ENCODE assay signal across 19 mouse cellular contexts in the genomic region with DNA sequence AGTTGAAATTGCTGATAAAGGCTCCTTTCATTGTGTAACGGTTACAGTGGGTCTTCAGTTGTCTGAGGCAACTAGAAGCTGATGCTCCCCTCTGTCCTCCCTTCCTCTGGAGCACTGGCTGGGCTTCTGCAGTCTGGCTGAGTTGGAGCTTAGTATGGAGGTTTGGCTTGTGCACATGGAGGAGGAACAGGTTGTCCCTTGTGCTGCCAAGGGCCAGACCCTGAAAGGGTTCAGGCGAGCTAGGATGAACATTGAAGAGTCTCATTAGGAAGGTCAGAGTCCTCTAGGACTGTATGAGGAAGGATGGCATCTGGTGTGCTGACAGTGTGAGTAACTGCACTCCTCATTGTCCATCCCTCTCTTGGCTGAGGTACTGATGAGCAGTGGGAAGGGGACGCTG. TPM values are rescaled to one million over a fixed set of nuclear protein-coding genes. Genes with fewer than 3 reads are reported as not detected.
A peak's percentile ranks its signal among the peaks of the same experiment; 100 is the strongest.
DNase-seq lines count a peak whose midpoint lies in the region; ATAC-seq and TF ChIP-seq lines count a peak whose summit lies in the region.
"Had no signal": no experiment of that assay in that cellular context is flagged by ENCODE, and none has a peak within 500 bp of the region (broad histone marks: within the 10 kb centered on the region; RNA-seq: fewer than 3 reads in every experiment).

No protein-coding gene starts in this region.

- peaks cover 6% of the 10 kb centered on the region; the same call in 1 of the 2 replicates for H3K4me1 ChIP-seq in hindbrain, embryonic 12.5 days
- H3K4me1 ChIP-seq in hindbrain, postnatal 0 days (ENCODE audit: insufficient read depth, low read length): peaks cover 2% of the 10 kb centered on the region; the same call in 1 of the 2 replicates
- H3K4me1 ChIP-seq in lung, embryonic 16.5 days (replicated peaks; ENCODE audit: control insufficient read depth, insufficient read depth, low read length): 0 out of 2 replicates have a peak, but pooled peaks cover 2% of the 10 kb centered on the region
- H3K4me1 ChIP-seq in forebrain, embryonic 12.5 days: peaks cover 18% of the 10 kb centered on the region
- peaks cover 9% of the 10 kb centered on the region for H3K4me1 ChIP-seq in forebrain, embryonic 16.5 days (replicated peaks; ENCODE audit: control insufficient read depth, insufficient read depth, low read length)
- H3K4me1 ChIP-seq: liver, embryonic 13.5 days; lung, embryonic 15.5 days; neural tube, embryonic 12.5 days had no signal

- no peak overlapping the region for H3K9ac ChIP-seq in hindbrain, embryonic 12.5 days
- no peak overlapping the region for H3K9ac ChIP-seq in hindbrain, postnatal 0 days (replicated peaks; ENCODE audit: low read length)
- no peak overlapping the region for H3K9ac ChIP-seq in lung, embryonic 16.5 days (ENCODE audit: low read length)
- H3K9ac ChIP-seq in forebrain, embryonic 12.5 days: no peak overlapping the region
- H3K9ac ChIP-seq in forebrain, embryonic 16.5 days (replicated peaks; ENCODE audit: low read depth, low read length): no peak overlapping the region
- H3K9ac ChIP-seq: limb, embryonic 13.5 days; liver, embryonic 13.5 days; lung, embryonic 15.5 days; neural tube, embryonic 12.5 days had no signal

- H3K9me3 ChIP-seq in hindbrain, embryonic 12.5 days (replicated peaks): no peaks in the 10 kb centered on the region
- H3K9me3 ChIP-seq in hindbrain, postnatal 0 days (ENCODE audit: low read length): no peaks in the 10 kb centered on the region
- no peaks in the 10 kb centered on the region for H3K9me3 ChIP-seq in lung, embryonic 16.5 days (ENCODE audit: control insufficient read depth, low read length)
- no peaks in the 10 kb centered on the region for H3K9me3 ChIP-seq in forebrain, embryonic 12.5 days
- H3K9me3 ChIP-seq in forebrain, embryonic 16.5 days (ENCODE audit: control insufficient read depth, low read length): no peaks in the 10 kb centered on the region
- H3K9me3 ChIP-seq: embryonic facial prominence, embryonic 10.5 days; limb, embryonic 13.5 days; liver, embryonic 13.5 days; lung, embryonic 15.5 days; neural tube, embryonic 12.5 days had no signal

- peak; percentile 50; the same call in 1 of the 2 replicates for ATAC-seq in hindbrain, embryonic 12.5 days (ENCODE audit: low FRiP score)
- ATAC-seq in hindbrain, postnatal 0 days: no peak; the same call in 1 of the 2 replicates
- peak; percentile 12; the same call in 1 of the 2 replicates for ATAC-seq in lung, embryonic 16.5 days (ENCODE audit: low read depth)
- no peak for ATAC-seq in forebrain, embryonic 12.5 days (ENCODE audit: low FRiP score)
- ATAC-seq in forebrain, embryonic 16.5 days: peak; percentile 37; the same call in 1 of the 2 replicates
- ATAC-seq: intestine, postnatal 0 days had no signal

- H3K27me3 ChIP-seq in hindbrain, embryonic 12.5 days: no peaks in the 10 kb centered on the region
- H3K27me3 ChIP-seq in hindbrain, postnatal 0 days (ENCODE audit: insufficient read depth, low read length): no peaks in the 10 kb centered on the region
- no peaks in the 10 kb centered on the region for H3K27me3 ChIP-seq in lung, embryonic 16.5 days (ENCODE audit: control insufficient read depth, insufficient read depth, low read depth, low read length)
- H3K27me3 ChIP-seq in forebrain, embryonic 12.5 days: no peaks in the 10 kb centered on the region
- H3K27me3 ChIP-seq in forebrain, embryonic 16.5 days (replicated peaks; ENCODE audit: control insufficient read depth, insufficient read depth, low read length): no peaks in the 10 kb centered on the region
- H3K27me3 ChIP-seq: limb, embryonic 13.5 days; liver, embryonic 13.5 days; lung, embryonic 15.5 days; neural tube, embryonic 12.5 days had no signal

- DNase-seq in hindbrain, postnatal 0 days (ENCODE audit: low spot score): no peak
- no peak for DNase-seq in lung, adult 18-20 months
- no peak for DNase-seq in layer of hippocampus, postnatal 10 days (ENCODE audit: low spot score in 2 of 2)
- no peak for DNase-seq in layer of hippocampus, adult 11-12 months (ENCODE audit: low spot score)
- DNase-seq: cerebellum, adult 11-12 months; heart, adult 2 months; layer of hippocampus, postnatal 36 days; liver, embryonic 13.5 days; thymus, postnatal 36 days had no signal

- no peak overlapping the region for H3K4me2 ChIP-seq in hindbrain, embryonic 12.5 days (replicated peaks)
- no peak overlapping the region for H3K4me2 ChIP-seq in hindbrain, postnatal 0 days (ENCODE audit: low read depth, low read length)
- H3K4me2 ChIP-seq in lung, embryonic 16.5 days (ENCODE audit: low read depth, low read length): no peak overlapping the region
- no peak overlapping the region for H3K4me2 ChIP-seq in forebrain, embryonic 12.5 days
- H3K4me2 ChIP-seq in forebrain, embryonic 16.5 days (ENCODE audit: low read length): no peak overlapping the region
- H3K4me2 ChIP-seq: limb, embryonic 13.5 days; liver, embryonic 13.5 days; lung, embryonic 15.5 days; neural tube, embryonic 12.5 days had no signal

- H3K4me3 ChIP-seq in hindbrain, embryonic 12.5 days: no peak overlapping the region
- H3K4me3 ChIP-seq in hindbrain, postnatal 0 days (ENCODE audit: low read length): no peak overlapping the region
- H3K4me3 ChIP-seq in lung, embryonic 16.5 days (ENCODE audit: low read length): no peak overlapping the region
- H3K4me3 ChIP-seq in forebrain, embryonic 12.5 days (replicated peaks): no peak overlapping the region
- no peak overlapping the region for H3K4me3 ChIP-seq in forebrain, embryonic 16.5 days (replicated peaks; ENCODE audit: low read length)
- H3K4me3 ChIP-seq: embryonic facial prominence, embryonic 10.5 days; heart, adult 2 months; limb, embryonic 13.5 days; liver, embryonic 13.5 days; lung, embryonic 15.5 days; neural tube, embryonic 12.5 days had no signal

- TF ChIP-seq CTCF in hindbrain, postnatal 0 days (IDR thresholded peaks at IDR 0.05; ENCODE audit: low read depth): no peak

- peaks cover 31% of the 10 kb centered on the region for H3K36me3 ChIP-seq in hindbrain, embryonic 12.5 days
- H3K36me3 ChIP-seq in hindbrain, postnatal 0 days (ENCODE audit: insufficient read depth, low read length): no peaks in the 10 kb centered on the region
- peaks cover 6% of the 10 kb centered on the region; the same call in 1 of the 2 replicates for H3K36me3 ChIP-seq in lung, embryonic 16.5 days (ENCODE audit: control insufficient read depth, insufficient read depth, low read length)
- peaks cover 37% of the 10 kb centered on the region for H3K36me3 ChIP-seq in forebrain, embryonic 12.5 days (replicated peaks)
- 0 out of 2 replicates have a peak, but pooled peaks cover 2% of the 10 kb centered on the region for H3K36me3 ChIP-seq in forebrain, embryonic 16.5 days (ENCODE audit: control insufficient read depth, insufficient read depth)

- no peak overlapping the region for H3K27ac ChIP-seq in hindbrain, embryonic 12.5 days
- H3K27ac ChIP-seq in hindbrain, postnatal 0 days: no peak overlapping the region
- H3K27ac ChIP-seq in lung, embryonic 16.5 days (ENCODE audit: low read length): no peak overlapping the region
- H3K27ac ChIP-seq in forebrain, embryonic 12.5 days: peak overlapping the region; percentile 38; the same call in 1 of the 2 replicates
- no peak overlapping the region for H3K27ac ChIP-seq in forebrain, embryonic 16.5 days (ENCODE audit: low read length)
- H3K27ac ChIP-seq: embryonic facial prominence, embryonic 10.5 days; heart, adult 2 months; limb, embryonic 13.5 days; liver, embryonic 13.5 days; lung, embryonic 15.5 days; macrophage; neural tube, embryonic 12.5 days had no signal

- WGBS in hindbrain, embryonic 12.5 days: 83% methylated on average over 3 of the region's 3 CpGs
- WGBS in hindbrain, postnatal 0 days: 67% methylated on average over 3 of the region's 3 CpGs
- WGBS in lung, embryonic 16.5 days: 79% methylated on average over 3 of the region's 3 CpGs
- WGBS in forebrain, embryonic 12.5 days: 60% methylated on average over 3 of the region's 3 CpGs
- WGBS in forebrain, embryonic 16.5 days: 56% methylated on average over 3 of the region's 3 CpGs

RNA-seq across cellular contexts. Expression of a gene that starts 18.1 kb away (rescaled TPM):
- polyA plus RNA-seq in hindbrain, embryonic 12.5 days (2016; fragmentation: Nextera tagmentation; extraction: Ambion mirVana): 33.7 and 34.4 TPM in 2 replicates
- 10.3 and 12.2 TPM in 2 replicates for total RNA-seq in hindbrain, postnatal 0 days (2014; rRNA removed)
- 18.3 and 18.8 TPM in 2 replicates for polyA plus RNA-seq in hindbrain, postnatal 0 days (2015; fragmentation: Nextera tagmentation; extraction: Ambion mirVana)
- 16.8 and 18.5 TPM in 2 replicates for polyA plus RNA-seq in lung, embryonic 16.5 days (2015; fragmentation: Nextera tagmentation; extraction: Ambion mirVana)
- polyA plus RNA-seq in forebrain, embryonic 12.5 days (2016; fragmentation: Nextera tagmentation; extraction: Ambion mirVana): 30.4 and 36.9 TPM in 2 replicates
- 31.8 and 36.9 TPM in 2 replicates for polyA plus RNA-seq in forebrain, embryonic 16.5 days (2015; fragmentation: Nextera tagmentation; extraction: Ambion mirVana)
- total RNA-seq in layer of hippocampus, postnatal 10 days (2021): 10 to 100 TPM; 18.0 to 21.4 TPM

Comparison
In these comparisons a context has a peak if more than half of its experiments do, and no peak if none do; other contexts are left out.
1. ATAC-seq: peak in hindbrain, embryonic 12.5 days (single experiment), lung, embryonic 16.5 days (single experiment) and forebrain, embryonic 16.5 days (single experiment); none in hindbrain, postnatal 0 days (single experiment) and forebrain, embryonic 12.5 days (single experiment).